Mouse (Mus musculus) naive thymus-derived CD4-positive, alpha-beta T cell, adult 2 months (primary cell): Measurements from ENCODE around the gene Lhfpl5.
"Not testable (repeated sequence)": the region's sequence is repeated elsewhere in the genome, so short reads cannot be mapped to it uniquely, and the experiment has no call there.

Experiments used
- DNase-seq: peaks from one replicate; pipeline ENCODE4 v3.0.0-alpha.2; 2011; ENCODE audit warnings: low read depth

The Lhfpl5 gene

GRCm38 (mm10) chr17:28575244-28576125 is at the start of gene Lhfpl5:
Gene Lhfpl5 (plus strand): TSS chr17:28575641.
- peak; percentile 68 for DNase-seq

GRCm38 (mm10) chr17:28527184-28528042 is 48.0 kb upstream of the Lhfpl5 start:
- DNase-seq = no peak

- peak; percentile 89 for DNase-seq
Measured at GRCm38 (mm10) chr17:28528043-28528351, 47.4 kb upstream of the Lhfpl5 start.

GRCm38 (mm10) chr17:28529116-28529515 is 46.3 kb upstream of the Lhfpl5 start:
- no peak for DNase-seq

GRCm38 (mm10) chr17:28530506-28530905 is 44.9 kb upstream of the Lhfpl5 start, which contains the start of gene Armc12:
Gene Armc12 (plus strand): TSS chr17:28530806.
- no peak for DNase-seq

GRCm38 (mm10) chr17:28531946-28532345 is 43.5 kb upstream of the Lhfpl5 start:
- no peak for DNase-seq

GRCm38 (mm10) chr17:28532557-28532956 is 42.9 kb upstream of the Lhfpl5 start:
- DNase-seq = no peak

GRCm38 (mm10) chr17:28533327-28533726 is 42.1 kb upstream of the Lhfpl5 start:
- DNase-seq = no peak

GRCm38 (mm10) chr17:28537881-28538280 is 37.6 kb upstream of the Lhfpl5 start:
- DNase-seq = no peak

- DNase-seq = no peak
Measured at GRCm38 (mm10) chr17:28546925-28547324, 28.5 kb upstream of the Lhfpl5 start.

- no peak for DNase-seq
Measured at GRCm38 (mm10) chr17:28548550-28548949, 26.9 kb upstream of the Lhfpl5 start.

GRCm38 (mm10) chr17:28549111-28549510 is 26.3 kb upstream of the Lhfpl5 start, which contains the start of gene Clpsl2:
Gene Clpsl2 (plus strand): TSS chr17:28549411.
- DNase-seq = no peak

- peak; percentile 88 for DNase-seq
Measured at GRCm38 (mm10) chr17:28553040-28553793, 22.2 kb upstream of the Lhfpl5 start.

- not testable (repeated sequence) for DNase-seq
Measured at GRCm38 (mm10) chr17:28554021-28554420, 21.4 kb upstream of the Lhfpl5 start.

- no peak for DNase-seq
Measured at GRCm38 (mm10) chr17:28556635-28557396, 18.6 kb upstream of the Lhfpl5 start.

GRCm38 (mm10) chr17:28557772-28558171 is 17.7 kb upstream of the Lhfpl5 start:
- DNase-seq = no peak

GRCm38 (mm10) chr17:28560598-28560997 is 14.8 kb upstream of the Lhfpl5 start, which contains the start of gene Clps:
Gene Clps (minus strand): TSS chr17:28560766.
- no peak for DNase-seq

- DNase-seq = no peak
Measured at GRCm38 (mm10) chr17:28561613-28562012, 13.8 kb upstream of the Lhfpl5 start.

- DNase-seq = no peak
Measured at GRCm38 (mm10) chr17:28565181-28565580, 10.3 kb upstream of the Lhfpl5 start.

- no peak for DNase-seq
Measured at GRCm38 (mm10) chr17:28567541-28567940, 7.9 kb upstream of the Lhfpl5 start.

- DNase-seq = no peak
Measured at GRCm38 (mm10) chr17:28571868-28572267, 3.6 kb upstream of the Lhfpl5 start.
